Mouse (Mus musculus): ENCODE measurements at regions not wholly inside any gene's neighbourhood (a gene's known extent, or its start where the extent isn't known, plus 50 kb on each side); places are given as distances from the start of the nearest gene placed in this dataset.
A peak's percentile ranks its signal among the peaks of the same experiment; 100 is the strongest.

DNA sequence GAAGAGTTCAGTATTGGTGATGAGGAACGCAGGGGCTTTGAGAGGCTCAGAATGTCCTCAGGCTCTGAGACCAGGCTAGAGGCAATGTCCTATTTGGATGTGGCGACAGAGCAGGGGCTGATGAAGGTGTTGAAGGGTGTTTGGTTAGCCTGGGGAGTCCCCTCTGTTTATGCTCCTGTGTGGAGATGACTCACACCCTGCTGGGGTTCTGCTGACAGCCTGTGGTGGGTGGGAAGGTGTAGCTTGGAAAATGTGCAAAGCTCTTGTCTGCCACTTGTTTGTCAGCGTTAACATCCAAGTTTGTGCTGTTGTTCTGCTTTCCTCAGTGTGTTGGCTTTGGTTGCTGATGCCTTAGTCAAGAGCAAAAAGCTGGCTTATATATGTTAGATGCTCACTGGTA is 272.4 kb upstream of the Xylt1 start:
- no peak for DNase-seq

DNA sequence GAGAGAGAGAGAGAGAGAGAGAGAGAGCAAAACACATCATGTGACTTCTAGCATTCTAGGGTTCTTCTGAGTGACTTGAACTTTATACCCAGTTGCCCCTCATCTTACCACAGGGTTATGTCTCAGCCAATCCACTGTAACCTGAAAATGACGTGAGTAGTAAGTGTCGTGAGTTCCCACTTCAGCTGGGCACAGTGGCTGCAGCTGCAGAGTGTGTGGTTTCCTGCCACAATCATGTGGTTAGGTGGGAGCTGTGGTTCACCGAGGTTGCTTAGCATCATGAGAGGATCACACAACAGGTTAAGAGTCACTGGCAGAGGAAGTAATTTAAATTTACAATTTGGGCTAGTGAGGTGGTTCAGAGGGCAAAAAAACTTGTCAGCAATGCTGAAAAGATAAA is 253.1 kb upstream of the Xylt1 start:
- no peak for DNase-seq

DNA sequence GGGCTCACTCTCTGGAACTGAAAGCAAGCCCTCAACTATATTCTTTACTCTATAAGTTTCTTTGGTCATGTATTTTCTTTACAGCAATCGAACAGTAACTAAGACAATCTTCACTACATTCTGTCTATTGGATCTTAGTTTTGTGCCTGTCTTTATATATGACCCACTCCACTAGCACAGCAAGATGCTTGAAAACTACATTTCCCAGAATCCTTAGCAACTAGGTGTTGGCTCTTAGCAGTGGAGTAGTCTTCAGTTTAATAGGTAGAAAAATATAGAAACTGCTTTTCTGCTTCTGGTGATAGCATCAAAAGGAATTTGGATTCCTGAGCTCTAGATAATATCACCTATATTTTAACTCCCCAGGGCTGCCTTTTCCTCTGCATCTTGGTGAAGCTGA is 245.9 kb upstream of the Xylt1 start:
- no peak for DNase-seq

DNA sequence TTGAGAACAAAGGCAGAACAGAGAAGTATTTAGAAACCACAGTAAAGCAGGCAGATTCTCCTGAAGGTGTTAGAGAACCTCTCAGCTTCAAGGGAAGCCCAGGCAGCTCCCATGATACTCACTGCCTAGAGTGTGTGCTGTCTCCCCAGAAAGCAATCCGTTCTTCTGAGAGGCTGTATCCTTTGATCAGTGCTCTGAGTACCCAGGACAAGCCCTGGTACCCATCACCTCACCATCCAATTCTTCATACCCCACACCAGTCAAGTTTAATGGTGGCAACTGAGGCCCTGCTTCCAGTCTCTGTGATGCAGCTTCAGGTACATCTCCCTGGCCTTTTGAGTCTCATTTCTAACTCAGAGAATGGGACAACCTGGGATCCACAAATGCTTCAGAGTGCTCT is 242.1 kb upstream of the Xylt1 start:
- DNase-seq = no peak

DNA sequence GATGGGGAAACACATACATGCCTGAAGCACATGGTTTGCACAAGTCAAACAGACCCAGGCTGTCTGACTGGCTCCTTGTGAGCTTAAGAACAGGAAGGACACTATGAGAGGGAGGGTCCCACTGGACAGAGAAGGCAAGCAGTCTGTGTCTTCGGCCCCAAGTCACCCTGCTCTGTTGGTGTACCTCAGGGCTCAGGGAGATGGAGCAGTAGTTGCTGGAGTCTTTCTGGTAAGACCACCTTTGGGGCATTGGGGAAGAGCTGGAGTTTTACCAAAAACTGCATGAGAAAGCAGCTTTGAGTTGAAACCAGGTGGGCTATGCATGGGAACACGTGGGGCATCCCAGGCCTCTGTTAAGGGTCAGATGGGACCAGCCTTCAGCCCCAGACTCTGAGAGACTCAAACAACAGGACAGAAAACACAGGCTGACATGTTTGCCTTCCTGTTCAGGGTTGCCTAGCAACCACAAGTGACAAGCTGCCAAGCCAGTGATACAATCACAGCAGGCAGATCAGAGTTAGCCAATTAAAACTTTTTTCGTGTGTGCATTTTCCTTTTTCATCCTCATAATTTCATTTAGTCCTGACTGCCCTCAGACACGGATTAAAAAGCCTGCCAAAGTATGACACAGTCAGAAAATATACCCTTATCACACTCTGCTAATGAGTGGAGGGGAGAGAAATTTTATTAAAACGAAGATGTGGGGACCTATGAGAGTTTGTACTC is 241.4 kb upstream of the Xylt1 start:
- peak; percentile 7 to 11 for DNase-seq

DNA sequence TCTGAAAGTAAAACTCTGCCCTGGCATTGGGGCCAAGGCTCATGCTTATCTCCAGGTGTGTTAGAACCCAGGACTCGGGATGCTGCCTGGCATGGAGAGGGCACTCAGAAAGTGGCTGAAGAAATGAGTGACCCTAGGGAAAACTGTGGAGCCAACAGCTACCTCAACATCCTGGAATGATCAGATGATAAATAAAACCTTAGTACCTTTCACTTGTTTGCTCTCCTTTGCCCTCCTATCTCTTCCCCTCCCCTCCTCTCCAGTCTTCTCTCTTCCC is 240.9 kb upstream of the Xylt1 start:
- no peak for DNase-seq

DNA sequence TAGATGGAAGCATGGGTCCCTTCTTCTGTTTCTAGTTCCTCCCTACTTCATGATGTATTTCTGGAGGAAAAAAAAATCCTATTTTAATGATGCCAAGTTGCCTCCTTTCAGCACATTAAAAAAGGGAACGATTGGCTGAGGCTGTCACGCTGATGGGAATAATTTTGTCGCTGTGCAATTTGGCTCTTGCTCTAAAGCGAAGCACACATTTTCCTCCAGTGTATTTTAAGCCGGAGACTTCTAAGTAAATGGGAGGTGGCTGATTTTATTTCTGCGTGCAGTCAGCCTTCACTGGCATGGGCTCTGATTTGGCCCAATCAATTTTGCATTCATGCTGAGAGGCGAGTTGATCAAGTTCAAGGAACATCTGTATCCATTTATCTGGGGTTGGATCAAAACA is 234.0 kb upstream of the Xylt1 start:
- no peak for DNase-seq

DNA sequence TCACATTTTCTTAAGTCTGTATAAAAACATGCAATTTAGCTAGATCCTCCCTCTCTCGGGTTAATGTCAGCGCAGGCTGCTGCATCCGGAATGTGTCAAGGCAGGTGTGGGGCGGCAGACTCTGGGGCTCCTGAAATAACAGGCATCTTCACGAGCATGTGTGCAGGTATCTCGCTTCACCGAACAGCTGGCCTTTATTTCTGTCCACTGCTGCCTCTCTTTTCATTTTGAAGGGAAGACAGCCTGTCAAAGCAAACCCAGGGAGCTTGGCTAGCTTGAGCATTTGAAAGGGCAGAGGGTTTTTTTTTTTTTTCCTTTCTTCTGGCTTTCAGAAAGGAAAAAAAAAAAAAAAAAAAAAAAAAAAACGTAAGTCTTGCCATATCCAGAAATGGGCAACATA is 230.4 kb upstream of the Xylt1 start:
- no peak for DNase-seq

DNA sequence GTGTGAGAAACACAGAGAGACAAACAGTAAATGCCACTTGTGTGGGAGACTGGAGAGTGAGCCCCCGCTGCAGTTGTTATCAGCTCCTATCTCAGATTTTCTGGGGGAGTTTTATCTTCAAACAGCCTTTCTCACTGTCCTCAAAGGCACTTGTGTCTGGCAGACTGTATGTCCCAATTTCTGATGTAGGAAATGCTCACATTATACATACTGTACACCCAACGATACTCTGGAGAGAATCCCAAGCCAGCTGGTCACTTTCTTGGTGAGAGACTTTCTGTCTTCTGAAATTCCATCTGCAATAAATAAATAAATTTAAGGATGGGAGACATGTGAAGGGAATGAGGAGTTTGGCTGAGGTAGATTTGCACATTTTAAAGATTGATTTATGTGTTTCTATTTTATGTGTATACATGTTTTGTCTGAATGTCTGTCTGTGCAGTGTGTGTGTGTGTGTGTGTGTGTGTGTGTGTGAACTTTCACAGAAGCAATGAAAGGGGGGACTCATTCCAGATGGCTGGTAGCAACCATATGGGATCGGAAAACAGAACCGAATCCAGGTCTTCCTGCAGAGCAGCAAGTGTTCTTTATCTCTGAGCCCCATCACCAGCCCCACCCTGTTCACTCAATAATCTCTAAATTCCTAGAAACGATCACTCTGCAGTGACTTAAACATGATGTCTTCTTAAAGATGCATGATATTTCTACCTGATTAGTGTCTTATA is 226.8 kb upstream of the Xylt1 start:
- DNase-seq = no peak

DNA sequence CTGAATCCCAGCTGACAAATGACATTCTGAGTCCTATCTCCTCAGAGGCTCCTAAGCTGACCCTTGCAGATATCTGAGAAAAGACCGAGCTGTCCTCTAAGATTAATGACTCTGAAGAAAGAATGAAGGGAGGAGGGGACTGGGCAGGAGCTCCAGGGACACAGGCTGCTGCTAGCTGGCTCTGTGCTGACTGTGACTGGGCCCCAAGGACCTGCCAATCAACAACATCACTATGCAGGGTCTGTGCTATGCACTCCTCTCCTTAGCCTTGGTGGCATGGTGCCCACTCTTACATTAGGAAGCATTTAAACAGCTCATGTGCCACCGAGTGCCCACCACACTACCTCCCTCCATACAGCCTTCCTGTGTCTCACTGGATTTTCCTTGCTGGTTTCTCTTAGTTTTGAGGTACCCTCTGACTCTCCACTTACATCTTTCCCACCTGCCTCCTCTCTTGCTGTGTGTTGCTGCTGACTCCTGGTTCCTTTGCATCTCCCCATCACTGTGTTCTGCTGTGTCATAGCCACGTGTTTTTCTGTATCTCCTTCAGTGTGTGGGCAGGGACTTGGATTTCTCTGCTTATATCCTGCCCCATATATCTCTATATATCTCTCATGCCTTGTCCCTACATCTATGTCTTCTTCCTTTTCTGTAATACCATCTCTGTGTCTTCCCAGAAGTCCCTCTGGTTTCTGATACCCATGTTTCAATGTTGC is 219.4 kb upstream of the Xylt1 start:
- DNase-seq = no peak

DNA sequence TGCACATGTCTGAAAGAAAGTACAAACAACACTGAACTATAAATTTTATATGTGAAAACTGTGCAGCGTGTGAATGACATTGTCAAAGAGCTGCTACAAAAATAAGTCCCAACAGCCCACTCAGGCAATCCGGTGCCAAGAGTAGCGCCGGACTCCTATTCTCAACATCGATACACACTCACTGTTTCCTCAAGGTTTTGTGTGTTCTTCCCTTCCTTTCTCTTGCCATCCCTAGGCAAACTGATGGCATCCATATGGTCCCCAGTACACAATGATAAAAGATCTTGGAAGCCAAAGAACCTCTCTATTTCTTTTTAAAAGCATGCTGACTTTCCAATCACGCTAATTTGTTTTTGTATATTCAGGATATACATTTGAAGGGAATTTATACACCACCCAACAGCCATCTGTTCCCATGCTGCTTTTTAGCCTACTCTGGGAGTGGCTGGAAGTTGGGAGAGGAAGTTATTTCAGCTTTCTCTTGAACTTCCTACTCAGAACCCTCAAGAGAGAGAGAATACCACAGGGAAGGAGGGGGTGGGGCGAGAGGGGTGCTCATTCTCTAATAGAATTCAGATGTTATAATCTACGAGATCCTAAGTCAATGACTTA is 205.9 kb upstream of the Xylt1 start:
- no peak for DNase-seq

DNA sequence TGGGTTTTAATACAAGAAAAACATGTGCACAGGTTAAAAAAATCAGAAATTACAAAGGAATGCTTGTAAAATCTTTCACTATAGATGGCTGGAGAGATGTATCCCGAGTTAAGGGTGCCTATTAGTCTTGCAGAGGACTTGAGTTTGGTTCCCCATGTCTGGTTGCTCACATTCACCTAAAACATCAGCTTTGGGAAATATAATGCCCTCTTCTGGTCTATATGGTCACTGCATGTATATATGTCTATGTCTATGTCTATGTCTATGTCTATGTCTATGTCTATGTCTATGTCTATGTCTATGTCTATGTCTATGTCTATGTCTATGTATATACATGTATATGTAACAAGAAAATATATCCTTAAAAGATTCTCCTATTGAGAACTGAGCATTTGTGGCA is 196.8 kb upstream of the Xylt1 start:
- DNase-seq = no peak

DNA sequence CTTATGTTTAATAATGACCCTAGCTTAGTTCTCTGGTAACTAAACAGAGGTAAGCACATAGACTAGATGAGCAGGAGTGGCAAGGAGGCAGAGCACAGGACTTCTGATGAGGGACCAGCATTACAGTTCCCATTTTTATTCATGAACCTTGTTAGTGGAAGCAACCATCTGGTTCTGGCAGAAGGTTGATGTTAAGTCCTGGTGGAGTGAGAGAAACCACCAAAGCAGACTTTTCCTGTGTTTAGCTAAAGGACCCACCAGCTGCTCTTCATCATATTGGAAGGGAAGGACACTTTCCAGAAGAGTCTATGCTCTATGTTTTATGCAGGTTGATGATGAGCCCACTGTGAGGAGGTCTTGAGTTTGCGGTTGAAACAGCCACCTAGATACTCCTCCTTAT is 194.9 kb upstream of the Xylt1 start:
- DNase-seq = no peak

DNA sequence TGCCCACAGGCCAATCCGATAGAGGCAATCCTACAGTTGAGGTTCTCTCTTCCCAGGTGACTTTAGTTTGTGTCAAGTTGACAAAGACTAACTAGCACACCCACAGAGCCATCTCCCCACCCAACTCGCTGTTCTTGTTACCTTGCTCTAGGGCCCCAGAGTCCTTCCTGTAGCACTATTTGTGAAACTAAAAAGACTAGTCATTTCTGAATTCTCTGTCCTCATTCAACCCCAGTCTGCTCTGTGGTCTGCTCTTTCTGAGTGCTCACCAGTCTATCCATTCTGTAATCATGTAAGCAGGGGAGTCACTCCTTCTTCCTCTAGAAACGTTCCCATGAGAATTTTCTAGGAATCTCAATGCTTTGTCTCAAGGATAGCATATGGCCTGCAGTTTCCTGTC is 184.2 kb upstream of the Xylt1 start:
- no peak for DNase-seq

DNA sequence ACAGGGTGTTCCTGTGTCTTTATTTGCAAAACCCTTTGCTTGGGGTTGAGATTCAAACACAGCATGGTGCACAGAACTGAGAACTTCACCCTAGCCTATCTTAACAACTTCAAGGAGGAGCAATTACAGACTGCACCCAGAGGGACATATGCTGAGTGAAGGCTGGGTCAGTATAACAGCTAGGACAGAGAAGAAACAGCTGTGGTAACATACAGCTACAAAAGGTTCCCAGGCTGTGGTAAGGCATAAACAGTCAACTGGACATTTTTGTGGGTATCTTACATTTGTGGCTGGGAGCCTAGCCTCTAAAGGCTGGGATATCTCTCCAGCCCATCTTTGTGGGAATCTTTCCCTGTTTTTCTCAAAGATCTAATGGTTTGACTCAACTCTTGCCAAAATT is 154.5 kb upstream of the Xylt1 start:
- DNase-seq = no peak

DNA sequence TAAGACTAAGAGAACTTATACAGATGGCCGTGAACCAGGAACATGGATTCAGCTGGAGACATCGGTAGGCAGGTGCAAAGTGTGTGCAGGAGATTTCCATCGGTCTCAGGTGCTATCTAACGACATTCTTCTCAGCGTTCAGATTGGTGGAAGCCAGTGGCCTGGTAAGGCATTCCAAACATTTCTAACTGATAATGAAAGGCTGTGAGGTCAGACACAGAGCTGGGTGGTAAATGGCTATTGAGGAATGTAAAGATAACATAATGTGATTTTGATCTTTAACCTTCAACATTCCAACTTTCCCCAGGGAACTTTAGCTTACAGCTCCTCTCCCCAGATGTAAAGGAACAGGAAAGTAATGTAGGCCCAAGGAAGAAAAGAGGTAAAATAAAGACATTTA is 151.2 kb upstream of the Xylt1 start:
- DNase-seq = no peak

DNA sequence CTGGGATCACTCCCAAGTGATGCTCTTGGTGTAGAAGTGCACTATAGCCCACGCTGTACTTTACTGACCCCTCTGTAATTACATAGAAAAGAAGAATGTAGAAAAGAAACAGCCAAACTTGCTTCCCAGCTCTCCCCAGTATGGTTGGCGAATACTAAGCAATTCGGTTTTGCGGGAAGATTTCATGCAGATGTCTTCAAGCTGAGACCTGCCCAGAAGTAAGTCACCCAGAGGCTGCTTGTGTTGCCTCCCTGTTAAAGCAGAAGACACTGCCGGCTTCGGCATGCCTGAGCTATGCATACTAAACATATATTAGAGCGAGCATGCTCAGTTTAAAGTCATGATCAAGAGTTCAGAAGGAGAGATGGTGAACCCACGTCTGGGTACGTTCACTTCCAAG is 124.0 kb upstream of the Xylt1 start:
- DNase-seq = no peak

DNA sequence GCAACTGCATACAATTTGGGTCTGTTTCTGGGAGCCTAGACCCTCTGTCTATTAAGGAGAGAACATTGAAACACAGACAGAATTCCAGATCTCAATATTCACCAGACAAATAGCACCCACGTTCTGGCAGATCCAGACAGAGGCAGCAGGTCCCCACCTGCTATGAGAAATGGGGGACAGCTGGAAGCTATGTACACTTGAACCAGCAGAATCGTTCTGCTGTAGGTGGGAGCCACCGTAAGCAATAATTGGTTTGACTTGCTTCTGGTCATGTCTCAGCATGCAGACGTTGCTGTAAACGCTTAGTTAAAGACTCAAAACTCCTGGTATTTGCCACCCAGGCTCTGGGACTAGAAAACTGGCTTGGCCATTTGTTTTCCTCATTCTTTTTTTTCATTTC is 122.2 kb upstream of the Xylt1 start:
- DNase-seq = no peak

DNA sequence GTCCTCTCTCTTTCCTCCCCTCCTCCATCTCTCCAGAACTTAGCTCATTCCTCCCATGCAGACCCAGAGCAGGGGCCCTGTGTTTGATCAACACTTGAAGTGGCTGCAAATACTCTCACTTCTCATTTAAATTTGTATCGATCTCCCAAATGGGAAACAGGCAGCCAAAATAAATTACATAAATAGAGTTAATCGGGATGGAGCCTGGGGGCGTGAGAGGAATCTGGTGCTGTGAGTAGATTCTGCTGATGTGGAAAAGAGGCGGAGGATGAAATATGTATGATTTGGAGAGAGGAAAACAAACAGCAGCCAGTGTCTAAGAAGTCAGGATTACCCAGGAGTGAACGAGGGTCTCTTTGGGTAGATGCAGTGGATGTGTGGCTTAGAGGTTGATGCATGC is 121.6 kb upstream of the Xylt1 start:
- DNase-seq = no peak

DNA sequence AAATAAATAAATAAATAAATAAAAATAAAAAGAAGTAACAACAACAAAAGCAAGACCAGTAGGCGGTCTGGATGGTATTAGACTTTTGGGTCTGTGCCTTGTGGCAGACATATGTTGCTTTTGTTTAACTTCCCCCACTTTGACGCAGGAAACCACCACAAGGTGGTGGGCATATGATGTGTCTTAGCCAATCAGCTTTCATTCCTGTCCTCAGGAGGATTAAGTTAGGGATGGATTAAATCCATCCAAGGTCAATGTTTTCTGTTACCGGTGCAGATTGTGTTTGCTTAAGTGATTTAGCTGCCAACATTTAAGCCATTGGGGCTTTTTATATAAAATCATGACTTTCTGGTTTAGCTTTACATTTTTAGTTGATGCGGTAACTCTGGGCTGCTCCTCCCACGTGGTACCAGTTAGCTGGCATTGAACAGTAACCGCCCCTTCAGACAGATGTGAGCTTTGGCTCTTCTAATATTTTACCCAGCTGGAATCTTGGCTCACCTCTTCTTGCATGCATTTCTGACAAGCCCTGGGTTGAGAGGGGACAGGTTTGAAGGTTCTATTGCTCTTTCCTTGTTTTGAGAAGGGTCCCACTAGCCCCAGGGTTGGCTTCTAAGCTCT is 121.0 kb upstream of the Xylt1 start:
- no peak for DNase-seq

DNA sequence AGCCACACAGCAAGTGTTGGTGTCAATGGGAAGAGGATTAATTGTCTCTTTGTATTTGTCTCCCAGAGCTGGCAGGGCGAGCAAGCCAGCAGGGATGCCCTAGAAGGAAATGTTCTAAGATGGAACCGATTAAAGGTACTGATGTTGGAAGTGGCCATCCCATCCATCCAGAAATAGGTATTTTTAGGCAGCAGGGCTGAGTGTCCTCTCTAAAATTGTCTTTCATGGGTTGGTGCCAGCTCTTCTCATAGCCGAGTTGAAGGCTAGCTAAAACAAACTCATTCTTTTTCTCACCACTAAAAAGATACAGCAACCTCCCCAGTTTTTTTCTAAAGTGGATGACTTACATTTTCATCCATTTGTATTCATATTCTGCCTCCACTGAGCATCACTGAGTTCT is 120.2 kb upstream of the Xylt1 start:
- DNase-seq = no peak

DNA sequence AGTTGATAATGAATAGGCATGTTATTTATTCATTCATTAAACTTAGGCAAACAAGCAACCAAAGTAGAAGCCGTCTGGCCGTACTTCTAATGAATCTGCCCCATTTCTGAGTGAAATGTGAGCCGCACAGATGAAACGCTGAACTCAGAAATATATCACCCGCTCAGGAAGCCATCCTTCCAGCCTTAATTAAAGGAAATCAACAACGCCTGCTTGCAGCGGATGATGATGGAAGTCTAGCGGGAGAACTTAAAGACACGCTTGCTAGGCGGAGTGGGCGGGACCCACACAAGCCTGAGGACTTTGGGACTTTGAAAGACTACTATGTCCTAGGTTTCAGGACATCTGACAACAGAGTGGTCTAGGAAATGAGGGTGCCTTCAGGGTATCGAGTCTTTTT is 117.7 kb upstream of the Xylt1 start:
- DNase-seq = no peak

DNA sequence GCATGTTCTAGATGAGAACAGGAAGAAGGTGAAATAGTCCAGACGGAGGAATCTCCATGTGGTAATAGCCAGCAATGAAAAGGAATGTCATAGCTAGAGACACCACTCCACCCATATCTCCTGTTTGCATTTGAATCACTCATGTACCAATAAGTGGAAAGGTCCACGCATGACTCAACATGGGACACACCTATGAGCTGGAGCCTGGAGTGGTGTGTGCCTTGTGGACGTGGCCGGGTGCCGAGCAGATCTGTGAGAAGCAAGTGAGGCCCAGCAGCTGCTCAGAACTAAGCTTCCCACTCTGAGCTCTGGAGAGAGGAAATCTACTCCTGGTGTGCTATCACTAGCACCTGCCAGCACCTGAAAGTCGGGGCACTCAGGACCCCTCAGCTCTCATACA is 116.4 kb upstream of the Xylt1 start:
- DNase-seq = no peak

All from adrenal gland, postnatal 36 days (tissue).